Mouse (Mus musculus) forebrain, embryonic 14.5 days (tissue): Measurements from ENCODE around the gene Mat2a. TPM values are rescaled to one million over a fixed set of nuclear protein-coding genes. Genes with fewer than 3 reads are reported as not detected.

Source experiments
- ATAC-seq: fragments of 200-750 bp; cut with Nextera tagmentation; 2 replicates; pipeline ENCODE4 v1.8.0; 2017; ENCODE audit warnings: mild to moderate bottlenecking, moderate library complexity
- DNase-seq: peaks from one replicate; pipeline ENCODE4 v3.0.0-alpha.2; 2015; ENCODE audit warnings: low spot score
- H3K27ac ChIP-seq: fragments of 300-500 bp; sonication (generic); 2 replicates; pipeline ENCODE4 v1.5.1; 2014; ENCODE audit warnings: low read depth, mild to moderate bottlenecking, control low read depth, low read length, moderate library complexity
- H3K27me3 ChIP-seq: fragments of 300-500 bp; sonication (generic); replicated peaks from 2 replicates; pipeline ENCODE4 v1.6.1; 2014; ENCODE audit warnings: low read length, control low read depth, mixed read lengths; ENCODE audit not compliant: control insufficient read depth, insufficient read depth
- H3K36me3 ChIP-seq: fragments of 300-500 bp; sonication (generic); 2 replicates; pipeline ENCODE4 v1.6.1; 2014; ENCODE audit warnings: low read length, control low read depth; ENCODE audit not compliant: control insufficient read depth, insufficient read depth
- H3K4me1 ChIP-seq: fragments of 300-500 bp; sonication (generic); 2 replicates; pipeline ENCODE4 v1.6.1; 2014; ENCODE audit warnings: antibody characterized with exemption, low read length, control low read depth; ENCODE audit not compliant: control insufficient read depth, insufficient read depth
- H3K4me2 ChIP-seq: fragments of 300-500 bp; sonication (generic); 2 replicates; pipeline ENCODE4 v1.6.1; 2014; ENCODE audit warnings: mild to moderate bottlenecking, control low read depth, low read length
- H3K4me3 ChIP-seq: fragments of 300-500 bp; sonication (generic); 2 replicates; pipeline ENCODE4 v1.5.1; 2014; ENCODE audit warnings: low read depth, low read length, control low read depth
- H3K9ac ChIP-seq: fragments of 300-500 bp; sonication (generic); 2 replicates; pipeline ENCODE4 v1.6.1; 2014; ENCODE audit warnings: mild to moderate bottlenecking, low read length, control low read depth, moderate library complexity
- H3K9me3 ChIP-seq: fragments of 300-500 bp; sonication (generic); replicated peaks from 2 replicates; pipeline ENCODE4 v1.6.1; 2016; ENCODE audit warnings: low read length, control low read depth, mixed read lengths; ENCODE audit not compliant: control insufficient read depth
- WGBS: fragments of 180-500 bp; shearing (Covaris S2); extraction: QIAGEN DNeasy Blood & Tissue Kit; methylation state at CpG from one replicate; pipeline ENCODE4 v1.1.7; 2014; 5-methylcytosine and 5-hydroxymethylcytosine counted together
- polyA plus RNA-seq: library from polyadenylated mRNA; unstranded; fragments of >200 nt; fragmentation: Nextera tagmentation; extraction: Ambion mirVana; gene quantifications from 2 replicates; pipeline ENCODE4 v1.2.1, GENCODE M21; 2014

The Mat2a gene
- polyA plus RNA-seq, 1 experiment from 2014 or later = 370 TPM

- ATAC-seq (no peak), DNase-seq (no peak)
- Histone ChIP-seq H3K27me3 (peaks cover 19% of the 10 kb centered on the region), H3K4me1 (peaks cover 5% of the 10 kb centered on the region; the same call in 1 of the 2 replicates), H3K36me3 (no peaks in the 10 kb centered on the region), H3K9me3 (no peaks in the 10 kb centered on the region), H3K4me2 (no peak overlapping the region), H3K27ac (no peak overlapping the region), H3K4me3 (no peak overlapping the region), H3K9ac (no peak overlapping the region)
- WGBS = 93% methylated on average over 7 of the region's 7 CpGs
Observed at GRCm38 (mm10) chr6:72383952-72384351, 55.4 kb downstream of the Mat2a start.

DNA sequence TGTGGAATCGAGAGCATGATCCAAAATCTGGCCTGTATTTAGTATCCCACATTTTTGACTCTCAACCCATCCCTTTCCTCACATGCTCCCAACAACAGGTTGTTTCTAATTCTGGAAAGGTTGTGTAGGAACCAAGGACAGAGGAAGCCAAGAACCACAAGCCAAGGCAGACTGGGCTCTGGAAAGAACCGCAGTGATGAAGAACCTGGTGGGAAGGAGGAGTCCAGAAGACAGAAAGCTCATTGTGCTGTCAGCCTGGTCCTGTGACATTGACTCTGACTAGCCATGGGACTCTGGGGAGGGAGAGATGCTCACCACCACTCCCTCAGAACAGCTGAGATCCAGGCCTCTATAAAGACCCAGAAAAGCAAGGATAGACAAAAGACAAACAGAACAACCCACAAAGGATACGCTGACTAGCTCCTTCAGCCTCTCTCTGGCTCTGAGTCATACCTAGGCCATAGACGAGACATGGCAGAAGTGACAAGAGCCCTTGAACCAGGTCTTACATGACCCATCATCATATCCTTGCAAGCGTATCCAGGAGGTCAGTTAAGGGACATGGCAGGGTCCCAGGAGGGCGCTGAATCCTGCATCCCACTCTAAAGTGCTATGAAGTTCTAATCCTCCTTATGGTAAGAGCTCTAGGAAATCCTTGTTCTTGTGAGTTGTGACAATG lies 56.1 kb downstream of the Mat2a start:
- 83% methylated on average over 6 of the region's 6 CpGs for WGBS
- ATAC-seq (no peak), DNase-seq (no peak)
- Histone ChIP-seq H3K4me2 (no peak overlapping the region), H3K36me3 (no peaks in the 10 kb centered on the region), H3K9ac (no peak overlapping the region), H3K9me3 (no peaks in the 10 kb centered on the region), H3K4me3 (no peak overlapping the region), H3K27me3 (peaks cover 19% of the 10 kb centered on the region), H3K27ac (no peak overlapping the region), H3K4me1 (peaks cover 5% of the 10 kb centered on the region; the same call in 1 of the 2 replicates)

Other genes with a start within 250 kb of the Mat2a start
- gene Atoh8, start 204.0 kb downstream of the Mat2a start, polyA plus RNA-seq = 2.2 and 2.5 TPM in 2 replicates
- not detected in 2 replicates for gene Sftpb, start 134.9 kb downstream of the Mat2a start, polyA plus RNA-seq
- 72.7 and 76.3 TPM in 2 replicates for gene Usp39, start 94.4 kb downstream of the Mat2a start, polyA plus RNA-seq
- 12.0 and 17.9 TPM in 2 replicates for gene 0610030E20Rik, start 92.2 kb downstream of the Mat2a start, polyA plus RNA-seq
- 19.3 and 21.3 TPM in 2 replicates for gene Tmem150a, start 84.1 kb downstream of the Mat2a start, polyA plus RNA-seq
- 123 and 129 TPM in 2 replicates for gene Rnf181, start 72.6 kb downstream of the Mat2a start, polyA plus RNA-seq
- 13.8 and 17.7 TPM in 2 replicates for gene Vamp5, start 59.1 kb downstream of the Mat2a start, polyA plus RNA-seq
- 20.4 and 22.6 TPM in 2 replicates for gene Vamp8, start 48.9 kb downstream of the Mat2a start, polyA plus RNA-seq
- gene Ggcx, start 25.2 kb downstream of the Mat2a start, polyA plus RNA-seq = 4.3 and 4.6 TPM in 2 replicates
- 0.60 TPM in 1 of 2 replicates, not detected in the other for gene Sh2d6, start 82.1 kb upstream of the Mat2a start, polyA plus RNA-seq
- 6.0 and 6.3 TPM in 2 replicates for gene Capg, start 104.8 kb upstream of the Mat2a start, polyA plus RNA-seq
- gene Elmod3, start 158.9 kb upstream of the Mat2a start, polyA plus RNA-seq = 19.2 and 20.1 TPM in 2 replicates
- 6.6 and 8.4 TPM in 2 replicates for gene Retsat, start 158.9 kb upstream of the Mat2a start, polyA plus RNA-seq
- gene Tgoln1, start 177.4 kb upstream of the Mat2a start, polyA plus RNA-seq = 34.0 and 37.8 TPM in 2 replicates